Mouse (Mus musculus) hindbrain, postnatal 0 days (tissue): ENCODE measurements at regions not wholly inside any gene's neighbourhood (a gene's known extent, or its start where the extent isn't known, plus 50 kb on each side); places are given as distances from the start of the nearest gene placed in this dataset.

Source experiments
- ATAC-seq: fragments of 200-750 bp; cut with Nextera tagmentation; 2 replicates; pipeline ENCODE4 v1.8.0; 2017; ENCODE audit warnings: mild to moderate bottlenecking, moderate TSS enrichment, moderate library complexity
- DNase-seq: peaks from one replicate; pipeline ENCODE4 v3.0.0-alpha.2; 2015; ENCODE audit warnings: low spot score
- H3K27ac ChIP-seq: fragments of 300-500 bp; sonication (generic); 2 replicates; pipeline ENCODE4 v1.5.1; 2014; ENCODE audit warnings: mild to moderate bottlenecking
- H3K27me3 ChIP-seq: fragments of 300-500 bp; sonication (generic); 2 replicates; pipeline ENCODE4 v1.6.1; 2014; ENCODE audit warnings: low read length, mixed read lengths; ENCODE audit not compliant: insufficient read depth
- H3K36me3 ChIP-seq: fragments of 300-500 bp; sonication (generic); 2 replicates; pipeline ENCODE4 v1.6.1; 2014; ENCODE audit warnings: low read length, mixed read lengths; ENCODE audit not compliant: insufficient read depth
- H3K4me1 ChIP-seq: fragments of 300-500 bp; sonication (generic); 2 replicates; pipeline ENCODE4 v1.6.1; 2014; ENCODE audit warnings: antibody characterized with exemption, low read length, mixed read lengths; ENCODE audit not compliant: insufficient read depth
- H3K4me2 ChIP-seq: fragments of 300-500 bp; sonication (generic); 2 replicates; pipeline ENCODE4 v1.6.1; 2014; ENCODE audit warnings: low read depth, mild to moderate bottlenecking, low read length, moderate library complexity, mixed read lengths
- H3K4me3 ChIP-seq: fragments of 300-500 bp; sonication (generic); 2 replicates; pipeline ENCODE4 v1.5.1; 2014; ENCODE audit warnings: low read length
- H3K9ac ChIP-seq: fragments of 300-500 bp; sonication (generic); replicated peaks from 2 replicates; pipeline ENCODE4 v1.6.1; 2014; ENCODE audit warnings: mild to moderate bottlenecking, low read length, moderate library complexity, mixed read lengths
- H3K9me3 ChIP-seq: fragments of 300-500 bp; sonication (generic); 2 replicates; pipeline ENCODE4 v1.6.1; 2016; ENCODE audit warnings: low read length, mixed read lengths
- CTCF ChIP-seq: IDR thresholded peaks from 2 replicates; pipeline ENCODE4 v1.5.1; 2016; ENCODE audit warnings: antibody characterized with exemption, control low read depth, low read depth
- WGBS: fragments of 180-500 bp; shearing (Covaris S2); extraction: QIAGEN DNeasy Blood & Tissue Kit; methylation state at CpG from one replicate; pipeline ENCODE4 v1.1.7; 2014; 5-methylcytosine and 5-hydroxymethylcytosine counted together

- TF ChIP-seq CTCF, result no peak
- no peak overlapping the region for H3K9ac ChIP-seq
- 89% methylated on average over 3 of the region's 3 CpGs for WGBS
- no peaks in the 10 kb centered on the region for H3K36me3 ChIP-seq
- H3K4me3 ChIP-seq, result no peak overlapping the region
- H3K27ac ChIP-seq, result no peak overlapping the region
- H3K4me1 ChIP-seq, result no peaks in the 10 kb centered on the region
- H3K9me3 ChIP-seq, result no peaks in the 10 kb centered on the region
- no peak overlapping the region for H3K4me2 ChIP-seq
- no peaks in the 10 kb centered on the region for H3K27me3 ChIP-seq
- DNase-seq (no peak), ATAC-seq (no peak)
Observed at GRCm38 (mm10) chr12:50929641-50930040, 280.7 kb upstream of the Prkd1 start.

GRCm38 (mm10) chr12:50926234-50926633 is 277.3 kb upstream of the Prkd1 start:
- no peak overlapping the region for H3K4me3 ChIP-seq
- H3K27me3 ChIP-seq, result no peaks in the 10 kb centered on the region
- no peak for TF ChIP-seq CTCF
- H3K36me3 ChIP-seq, result no peaks in the 10 kb centered on the region
- no peaks in the 10 kb centered on the region for H3K9me3 ChIP-seq
- no peaks in the 10 kb centered on the region for H3K4me1 ChIP-seq
- DNase-seq, result no peak
- H3K27ac ChIP-seq, result no peak overlapping the region
- no peak overlapping the region for H3K4me2 ChIP-seq
- H3K9ac ChIP-seq, result no peak overlapping the region
- 25% methylated on average over 2 of the region's 2 CpGs for WGBS
- no peak for ATAC-seq

- Histone ChIP-seq H3K4me2 (no peak overlapping the region), H3K27ac (no peak overlapping the region), H3K4me1 (no peaks in the 10 kb centered on the region), H3K9ac (no peak overlapping the region), H3K27me3 (no peaks in the 10 kb centered on the region), H3K36me3 (no peaks in the 10 kb centered on the region), H3K4me3 (no peak overlapping the region), H3K9me3 (no peaks in the 10 kb centered on the region)
- WGBS, result 88% methylated on average over 1 of the region's 1 CpGs
- no peak for ATAC-seq
- TF ChIP-seq CTCF, result no peak
- no peak for DNase-seq
Observed at GRCm38 (mm10) chr12:50921739-50922138, 272.8 kb upstream of the Prkd1 start.

GRCm38 (mm10) chr12:50899609-50900447 is 250.9 kb upstream of the Prkd1 start:
- Histone ChIP-seq H3K36me3 (no peaks in the 10 kb centered on the region), H3K9ac (no peak overlapping the region), H3K4me1 (no peaks in the 10 kb centered on the region), H3K4me2 (no peak overlapping the region), H3K27ac (no peak overlapping the region), H3K9me3 (no peaks in the 10 kb centered on the region), H3K27me3 (no peaks in the 10 kb centered on the region), H3K4me3 (no peak overlapping the region)
- 77% methylated on average over 13 of the region's 13 CpGs for WGBS
- no peak for TF ChIP-seq CTCF
- ATAC-seq (no peak), DNase-seq (no peak)

- ATAC-seq, result no peak
- no peak for TF ChIP-seq CTCF
- Histone ChIP-seq H3K9ac (no peak overlapping the region), H3K4me3 (no peak overlapping the region), H3K27me3 (no peaks in the 10 kb centered on the region), H3K4me1 (no peaks in the 10 kb centered on the region), H3K9me3 (no peaks in the 10 kb centered on the region), H3K27ac (no peak overlapping the region), H3K36me3 (no peaks in the 10 kb centered on the region), H3K4me2 (no peak overlapping the region)
- WGBS, result 75% methylated on average over 3 of the region's 3 CpGs
- no peak for DNase-seq
Observed at GRCm38 (mm10) chr12:50897606-50898166, 248.8 kb upstream of the Prkd1 start.

GRCm38 (mm10) chr12:50893604-50894003 is 244.7 kb upstream of the Prkd1 start:
- no peaks in the 10 kb centered on the region for H3K9me3 ChIP-seq
- H3K4me3 ChIP-seq, result no peak overlapping the region
- no peaks in the 10 kb centered on the region for H3K27me3 ChIP-seq
- no peak for DNase-seq
- 49% methylated on average over 5 of the region's 5 CpGs for WGBS
- H3K27ac ChIP-seq, result no peak overlapping the region
- H3K4me1 ChIP-seq, result no peaks in the 10 kb centered on the region
- no peaks in the 10 kb centered on the region for H3K36me3 ChIP-seq
- no peak for TF ChIP-seq CTCF
- H3K9ac ChIP-seq, result no peak overlapping the region
- no peak overlapping the region for H3K4me2 ChIP-seq
- no peak for ATAC-seq

- Histone ChIP-seq H3K4me2 (no peak overlapping the region), H3K36me3 (no peaks in the 10 kb centered on the region), H3K9me3 (no peaks in the 10 kb centered on the region), H3K27me3 (no peaks in the 10 kb centered on the region), H3K9ac (no peak overlapping the region), H3K27ac (no peak overlapping the region), H3K4me3 (no peak overlapping the region), H3K4me1 (no peaks in the 10 kb centered on the region)
- DNase-seq (no peak), ATAC-seq (no peak)
- TF ChIP-seq CTCF, result no peak
Observed at GRCm38 (mm10) chr12:50875796-50876195, 226.9 kb upstream of the Prkd1 start.
